Mouse (Mus musculus) cerebellum, adult 8-10 months (tissue): ENCODE data around the gene Zfp800.

ENCODE experiments used
- DNase-seq: peaks from one replicate; pipeline ENCODE4 v3.0.0; 2022

Zfp800 gene

DNA sequence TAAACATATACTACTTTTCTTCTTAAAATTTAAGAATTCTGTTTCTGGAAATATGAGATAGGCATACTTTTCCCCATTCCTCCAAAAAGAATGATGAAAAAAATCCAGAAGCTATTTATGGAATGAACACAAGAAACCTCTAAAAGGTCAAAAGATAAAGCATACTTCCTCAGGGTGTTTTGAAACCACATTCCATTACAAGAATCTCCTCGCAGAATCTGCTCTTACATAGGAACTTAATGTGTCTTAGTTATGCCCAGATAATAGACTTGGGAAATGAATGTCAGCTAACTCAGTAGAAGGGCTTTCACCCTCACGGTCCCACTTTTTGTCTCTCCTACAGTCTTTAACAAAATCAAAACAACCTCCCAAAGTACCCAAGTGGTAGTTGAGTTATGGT lies 203.9 kb downstream of the Zfp800 start:
- DNase-seq = no peak

DNA sequence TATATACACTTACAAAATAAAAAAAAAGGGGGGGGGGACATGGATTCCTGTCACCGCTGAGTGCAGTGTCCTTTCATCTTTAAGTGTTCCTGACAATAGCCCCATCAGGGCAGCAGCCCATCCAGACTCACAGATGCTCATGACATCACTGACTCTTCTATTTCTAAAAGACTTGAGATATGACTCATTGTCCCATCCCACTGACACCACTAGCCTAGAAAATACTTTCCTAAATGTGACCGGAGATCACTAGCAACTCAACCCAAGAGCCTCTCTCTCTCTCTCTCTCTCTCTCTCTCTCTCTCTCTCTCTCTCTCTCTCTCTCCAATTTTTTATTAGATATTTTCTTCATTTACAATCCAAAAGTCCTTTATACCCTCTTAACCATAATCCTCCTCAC lies 205.9 kb downstream of the Zfp800 start:
- DNase-seq = no peak
